Mouse (Mus musculus) forebrain, embryonic 13.5 days (tissue): ENCODE results near the gene Pym1. TPM values are rescaled to one million over a fixed set of nuclear protein-coding genes. Genes with fewer than 3 reads are reported as not detected.

Experiments
- ATAC-seq: fragments of 200-750 bp; cut with Nextera tagmentation; 2 replicates; pipeline ENCODE4 v1.8.0; 2017
- H3K27ac ChIP-seq: fragments of 300-500 bp; sonication (generic); 2 replicates; pipeline ENCODE4 v1.5.1; 2015; ENCODE audit warnings: inconsistent platforms, mild to moderate bottlenecking, moderate library complexity
- H3K27me3 ChIP-seq: fragments of 300-500 bp; sonication (generic); 2 replicates; pipeline ENCODE4 v1.6.1; 2015; ENCODE audit warnings: mild to moderate bottlenecking, inconsistent platforms
- H3K36me3 ChIP-seq: fragments of 300-500 bp; sonication (generic); 2 replicates; pipeline ENCODE4 v1.6.1; 2015; ENCODE audit warnings: mild to moderate bottlenecking, inconsistent platforms; ENCODE audit not compliant: poor library complexity, severe bottlenecking
- H3K4me1 ChIP-seq: fragments of 300-500 bp; sonication (generic); 2 replicates; pipeline ENCODE4 v1.6.1; 2015; ENCODE audit warnings: inconsistent platforms
- H3K4me2 ChIP-seq: fragments of 300-500 bp; sonication (generic); 2 replicates; pipeline ENCODE4 v1.6.1; 2015; ENCODE audit warnings: inconsistent platforms, mild to moderate bottlenecking, moderate library complexity
- H3K4me3 ChIP-seq: fragments of 300-500 bp; sonication (generic); 2 replicates; pipeline ENCODE4 v1.5.1; 2015; ENCODE audit warnings: mild to moderate bottlenecking, inconsistent platforms
- H3K9ac ChIP-seq: fragments of 300-500 bp; sonication (generic); 2 replicates; pipeline ENCODE4 v1.6.1; 2015; ENCODE audit warnings: mild to moderate bottlenecking, inconsistent platforms
- H3K9me3 ChIP-seq: fragments of 300-500 bp; sonication (generic); replicated peaks from 2 replicates; pipeline ENCODE4 v1.6.1; 2016; ENCODE audit warnings: inconsistent platforms
- WGBS: fragments of 180-500 bp; shearing (Covaris S2); methylation state at CpG from one replicate; pipeline ENCODE4 v1.1.7; 2015; 5-methylcytosine and 5-hydroxymethylcytosine counted together
- polyA plus RNA-seq: library from polyadenylated mRNA; unstranded; fragments of >200 nt; fragmentation: Nextera tagmentation; extraction: Ambion mirVana; gene quantifications from 2 replicates; pipeline ENCODE4 v1.2.1, GENCODE M21; 2015

Gene Pym1
- polyA plus RNA-seq, 1 experiment from 2014 or later: 49.6 TPM

- H3K4me3 ChIP-seq: no peak overlapping the region
- H3K36me3 ChIP-seq: no peaks in the 10 kb centered on the region
- no peak overlapping the region for H3K4me2 ChIP-seq
- ATAC-seq: no peak
- no peak overlapping the region for H3K9ac ChIP-seq
- no peaks in the 10 kb centered on the region for H3K4me1 ChIP-seq
- 88% methylated on average over 5 of the region's 5 CpGs for WGBS
- H3K9me3 ChIP-seq: no peaks in the 10 kb centered on the region; the same call in 1 of the 2 replicates
- H3K27ac ChIP-seq: no peak overlapping the region
- no peaks in the 10 kb centered on the region for H3K27me3 ChIP-seq
These were observed 19.6 kb upstream of the Pym1 start for GRCm38 (mm10) chr10:128728059-128728458.

GRCm38 (mm10) chr10:128731002-128731433 lies 16.7 kb upstream of the Pym1 start:
- ATAC-seq: peak; percentile 61
- no peak overlapping the region for H3K27ac ChIP-seq
- WGBS: 23% methylated on average over 10 of the region's 10 CpGs
- no peaks in the 10 kb centered on the region; the same call in 1 of the 2 replicates for H3K9me3 ChIP-seq
- H3K9ac ChIP-seq: no peak overlapping the region
- H3K36me3 ChIP-seq: no peaks in the 10 kb centered on the region
- H3K4me2 ChIP-seq: peak overlapping the region; percentile 23; the same call in 1 of the 2 replicates
- no peak overlapping the region for H3K4me3 ChIP-seq
- H3K27me3 ChIP-seq: no peaks in the 10 kb centered on the region
- no peaks in the 10 kb centered on the region for H3K4me1 ChIP-seq

- H3K27me3 ChIP-seq: no peaks in the 10 kb centered on the region
- no peaks in the 10 kb centered on the region for H3K4me1 ChIP-seq
- no peaks in the 10 kb centered on the region for H3K36me3 ChIP-seq
- no peak overlapping the region for H3K9ac ChIP-seq
- no peak overlapping the region for H3K4me2 ChIP-seq
- H3K27ac ChIP-seq: no peak overlapping the region
- no peaks in the 10 kb centered on the region; the same call in 1 of the 2 replicates for H3K9me3 ChIP-seq
- no peak overlapping the region for H3K4me3 ChIP-seq
- ATAC-seq: no peak
These were observed 15.7 kb upstream of the Pym1 start for GRCm38 (mm10) chr10:128731992-128732391.

GRCm38 (mm10) chr10:128737435-128737834 lies 10.3 kb upstream of the Pym1 start:
- H3K9me3 ChIP-seq: no peaks in the 10 kb centered on the region; the same call in 1 of the 2 replicates
- H3K36me3 ChIP-seq: no peaks in the 10 kb centered on the region
- ATAC-seq: no peak
- peak overlapping the region; percentile 40 for H3K4me2 ChIP-seq
- H3K4me3 ChIP-seq: no peak overlapping the region
- H3K27ac ChIP-seq: no peak overlapping the region
- peaks cover 17% of the 10 kb centered on the region for H3K27me3 ChIP-seq
- H3K4me1 ChIP-seq: no peaks in the 10 kb centered on the region
- 5% methylated on average over 15 of the region's 15 CpGs for WGBS
- H3K9ac ChIP-seq: no peak overlapping the region

GRCm38 (mm10) chr10:128740296-128740695 lies 7.4 kb upstream of the Pym1 start:
- Histone ChIP-seq H3K4me3 (no peak overlapping the region), H3K9me3 (no peaks in the 10 kb centered on the region), H3K4me1 (peaks cover 19% of the 10 kb centered on the region), H3K9ac (no peak overlapping the region), H3K36me3 (no peaks in the 10 kb centered on the region), H3K4me2 (no peak overlapping the region), H3K27me3 (peaks cover 46% of the 10 kb centered on the region), H3K27ac (no peak overlapping the region)
- WGBS: 65% methylated on average over 2 of the region's 2 CpGs
- no peak for ATAC-seq

GRCm38 (mm10) chr10:128742616-128743015 lies 5.1 kb upstream of the Pym1 start:
- H3K27me3 ChIP-seq: peaks cover 57% of the 10 kb centered on the region
- H3K36me3 ChIP-seq: no peaks in the 10 kb centered on the region
- no peak overlapping the region for H3K27ac ChIP-seq
- ATAC-seq: no peak
- no peak overlapping the region for H3K9ac ChIP-seq
- H3K9me3 ChIP-seq: no peaks in the 10 kb centered on the region
- WGBS: 49% methylated on average over 4 of the region's 4 CpGs
- H3K4me2 ChIP-seq: no peak overlapping the region
- no peak overlapping the region for H3K4me3 ChIP-seq
- peaks cover 23% of the 10 kb centered on the region for H3K4me1 ChIP-seq

- Histone ChIP-seq H3K4me2 (peak overlapping the region; percentile 92), H3K27me3 (peaks cover 57% of the 10 kb centered on the region), H3K9me3 (no peaks in the 10 kb centered on the region), H3K4me1 (peaks cover 24% of the 10 kb centered on the region), H3K36me3 (no peaks in the 10 kb centered on the region), H3K27ac (no peak overlapping the region), H3K4me3 (peak overlapping the region; percentile 56), H3K9ac (peak overlapping the region; percentile 78)
- no peak for ATAC-seq
- 6% methylated on average over 7 of the region's 7 CpGs for WGBS
These were observed 4.5 kb upstream of the Pym1 start for GRCm38 (mm10) chr10:128743235-128743634.

- ATAC-seq: no peak
- peaks cover 57% of the 10 kb centered on the region for H3K27me3 ChIP-seq
These were observed 3.9 kb upstream of the Pym1 start for GRCm38 (mm10) chr10:128743791-128744191.

GRCm38 (mm10) chr10:128744211-128744610 lies 3.5 kb upstream of the Pym1 start:
- ATAC-seq: no peak
- peak overlapping the region; percentile 56 for H3K4me3 ChIP-seq
- no peak overlapping the region for H3K27ac ChIP-seq
- peaks cover 29% of the 10 kb centered on the region for H3K4me1 ChIP-seq
- H3K9me3 ChIP-seq: no peaks in the 10 kb centered on the region
- peak overlapping the region; percentile 92 for H3K4me2 ChIP-seq
- peak overlapping the region; percentile 78 for H3K9ac ChIP-seq
- H3K27me3 ChIP-seq: peaks cover 57% of the 10 kb centered on the region
- 16% methylated on average over 8 of the region's 8 CpGs for WGBS
- no peaks in the 10 kb centered on the region for H3K36me3 ChIP-seq

More at GRCm38 (mm10) chr10:128743791-128744191, 3.9 kb upstream of the Pym1 start:
- H3K9me3 ChIP-seq: no peaks in the 10 kb centered on the region
- H3K27ac ChIP-seq: no peak overlapping the region
- H3K36me3 ChIP-seq: no peaks in the 10 kb centered on the region
- H3K4me2 ChIP-seq: peak overlapping the region; percentile 92
- H3K4me1 ChIP-seq: peaks cover 24% of the 10 kb centered on the region
- H3K9ac ChIP-seq: peak overlapping the region; percentile 78
- peak overlapping the region; percentile 56 for H3K4me3 ChIP-seq
- WGBS: under 1% methylated on average over 34 of the region's 37 CpGs

- no peak for ATAC-seq
These were observed 2.7 kb upstream of the Pym1 start, which contains the start of gene Dgka for GRCm38 (mm10) chr10:128744680-128745601. Gene Dgka (minus strand): TSS chr10:128744855.

GRCm38 (mm10) chr10:128745946-128746613 lies 1.6 kb upstream of the Pym1 start:
- peaks cover 54% of the 10 kb centered on the region for H3K27me3 ChIP-seq
- H3K36me3 ChIP-seq: no peaks in the 10 kb centered on the region
- WGBS: 95% methylated on average over 10 of the region's 10 CpGs
- H3K9me3 ChIP-seq: no peaks in the 10 kb centered on the region
- H3K4me2 ChIP-seq: no peak overlapping the region
- ATAC-seq: no peak
- H3K4me3 ChIP-seq: no peak overlapping the region
- H3K27ac ChIP-seq: no peak overlapping the region
- H3K4me1 ChIP-seq: peaks cover 41% of the 10 kb centered on the region
- no peak overlapping the region for H3K9ac ChIP-seq

More at GRCm38 (mm10) chr10:128744680-128745601, 2.7 kb upstream of the Pym1 start, which contains the start of gene Dgka:
- peaks cover 36% of the 10 kb centered on the region for H3K4me1 ChIP-seq
- H3K4me3 ChIP-seq: peak within 1 kb of the TSS; percentile 56
- peaks cover 57% of the 10 kb centered on the region for H3K27me3 ChIP-seq
- H3K4me2 ChIP-seq: peak within 1 kb of the TSS; percentile 92
- H3K9me3 ChIP-seq: no peaks in the 10 kb centered on the region
- 19% methylated on average over 18 of the region's 18 CpGs for WGBS
- H3K36me3 ChIP-seq: no peaks in the 10 kb centered on the region
- peak within 1 kb of the TSS; percentile 78 for H3K9ac ChIP-seq
- no peak within 1 kb of the TSS for H3K27ac ChIP-seq
